Mouse (Mus musculus): ENCODE measurements around the gene Bnip1. TPM values are rescaled to one million over a fixed set of nuclear protein-coding genes. Genes with fewer than 3 reads are reported as not detected.

Bnip1 gene
- polyA plus RNA-seq, 1 experiment from 2014 or later = 50.7 TPM

DNA sequence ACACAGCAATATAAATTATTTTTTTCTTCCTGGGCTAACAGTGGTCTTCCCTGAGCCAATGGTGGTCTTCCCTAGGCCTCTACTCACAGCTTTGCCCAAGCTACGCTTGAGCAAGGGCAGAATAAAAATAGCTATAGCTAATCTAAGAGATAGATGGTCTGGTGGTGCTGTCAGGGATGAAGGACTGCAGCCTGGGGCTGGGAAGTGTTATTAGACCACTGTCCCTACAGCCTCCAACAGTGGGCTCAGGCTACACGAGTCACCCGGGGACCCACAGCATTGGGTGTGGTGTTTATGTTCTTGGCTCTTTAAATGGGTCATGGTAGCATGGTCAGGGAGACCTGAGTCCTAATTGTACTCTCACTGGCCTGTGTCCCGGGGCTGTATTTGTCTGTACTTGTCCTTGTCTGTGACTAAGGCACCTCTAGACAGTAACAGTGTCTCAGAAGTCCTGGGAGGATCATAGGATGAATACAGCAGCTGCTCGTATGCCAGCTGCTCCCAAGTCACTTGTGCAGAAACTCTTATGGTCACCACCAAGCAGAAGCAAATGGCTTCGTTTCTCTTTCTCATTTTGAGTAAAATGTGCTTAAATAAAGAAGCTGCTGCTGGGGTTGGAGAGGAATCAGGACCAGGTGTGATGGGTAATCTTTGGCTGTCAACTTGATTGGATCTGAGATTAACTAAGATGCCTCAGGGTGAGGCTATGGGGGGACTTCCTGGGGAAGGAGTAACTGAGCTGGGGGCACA is 16.7 kb downstream of the Bnip1 start:
- H3K9ac ChIP-seq = no peak overlapping the region
- 62% methylated on average over 6 of the region's 6 CpGs for WGBS
- no peak overlapping the region for H3K27ac ChIP-seq
- H3K36me3 ChIP-seq = peaks cover 9% of the 10 kb centered on the region
- H3K9me3 ChIP-seq = no peaks in the 10 kb centered on the region
- ATAC-seq (ENCODE audit: insufficient number of reproducible peaks, low FRiP score, low TSS enrichment, low read depth) = no peak
- no peak overlapping the region for H3K4me3 ChIP-seq
- no peak overlapping the region for H3K4me2 ChIP-seq
- H3K27me3 ChIP-seq = no peaks in the 10 kb centered on the region
- H3K4me1 ChIP-seq = no peaks in the 10 kb centered on the region

DNA sequence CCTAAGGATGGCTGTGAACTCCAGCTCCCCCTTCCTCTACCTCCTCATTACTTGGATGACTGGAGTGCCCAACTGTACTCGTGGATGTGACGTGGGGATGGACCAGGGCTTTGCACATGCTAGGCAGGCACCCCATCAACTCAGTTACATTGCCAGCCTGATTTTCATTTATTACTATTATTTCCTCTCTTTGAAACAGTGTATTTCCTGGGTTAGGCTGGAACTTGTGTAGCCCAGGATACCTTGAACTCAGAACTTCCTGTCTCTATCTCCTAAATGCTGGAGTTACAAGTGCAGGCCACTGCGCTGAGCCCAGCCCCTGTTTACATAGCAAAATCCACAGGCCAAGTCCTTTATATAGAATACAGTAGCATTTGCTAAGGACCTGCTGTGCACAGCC is 22.0 kb downstream of the Bnip1 start:
- Histone ChIP-seq H3K4me3 (no peak overlapping the region), H3K27me3 (no peaks in the 10 kb centered on the region), H3K9ac (no peak overlapping the region), H3K27ac (no peak overlapping the region), H3K4me2 (no peak overlapping the region), H3K9me3 (no peaks in the 10 kb centered on the region), H3K4me1 (no peaks in the 10 kb centered on the region), H3K36me3 (no peaks in the 10 kb centered on the region)
- ATAC-seq (ENCODE audit: insufficient number of reproducible peaks, low FRiP score, low TSS enrichment, low read depth) = no peak
- WGBS = 86% methylated on average over 3 of the region's 3 CpGs

DNA sequence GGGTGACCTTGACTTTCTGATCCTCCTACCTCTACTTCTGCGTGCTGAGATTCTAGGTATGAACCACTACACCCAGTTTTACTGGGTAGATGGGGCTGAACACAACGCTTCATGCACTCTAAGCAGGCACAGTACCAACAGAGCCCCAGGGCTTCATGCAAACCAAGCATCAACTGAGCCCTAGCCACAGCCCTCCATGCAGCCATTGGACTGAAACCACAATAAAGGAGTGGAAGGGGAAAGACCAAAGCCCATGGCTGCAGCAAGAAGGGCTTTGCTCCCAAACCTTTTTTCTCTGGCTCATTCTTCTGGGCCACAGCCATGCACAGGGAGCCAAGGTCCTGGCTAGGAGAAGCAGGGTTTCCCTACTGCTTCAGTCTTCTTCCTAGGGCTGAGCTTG is 31.7 kb downstream of the Bnip1 start:
- peaks cover 4% of the 10 kb centered on the region for H3K27me3 ChIP-seq
- H3K9me3 ChIP-seq = no peaks in the 10 kb centered on the region
- ATAC-seq (ENCODE audit: insufficient number of reproducible peaks, low FRiP score, low TSS enrichment, low read depth) = no peak
- H3K9ac ChIP-seq = no peak overlapping the region
- no peak overlapping the region for H3K27ac ChIP-seq
- no peaks in the 10 kb centered on the region for H3K36me3 ChIP-seq
- 70% methylated on average over 2 of the region's 2 CpGs for WGBS
- H3K4me3 ChIP-seq = no peak overlapping the region
- H3K4me2 ChIP-seq = no peak overlapping the region
- no peaks in the 10 kb centered on the region for H3K4me1 ChIP-seq

DNA sequence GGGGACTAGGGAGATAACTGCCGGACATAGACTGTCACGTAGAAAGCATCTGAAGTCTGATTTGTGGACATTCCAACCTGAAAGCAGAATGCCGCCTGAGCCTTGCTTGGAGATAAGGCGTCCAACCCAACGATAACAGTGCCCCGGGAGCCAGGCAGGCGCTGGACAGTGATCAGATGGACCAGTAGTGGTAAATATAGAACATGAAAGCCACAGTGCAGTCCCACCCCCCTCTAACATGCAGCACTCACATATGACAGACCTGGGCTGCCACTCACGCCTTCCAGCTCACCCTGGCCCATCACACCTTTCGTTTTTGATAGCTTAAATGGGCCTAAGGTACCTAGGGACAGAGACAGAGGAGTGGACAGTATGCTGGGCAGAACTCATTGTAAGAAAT is 32.6 kb downstream of the Bnip1 start:
- H3K36me3 ChIP-seq = no peaks in the 10 kb centered on the region
- H3K9ac ChIP-seq = no peak overlapping the region
- no peak overlapping the region for H3K4me2 ChIP-seq
- no peak for ATAC-seq (ENCODE audit: insufficient number of reproducible peaks, low FRiP score, low TSS enrichment, low read depth)
- no peak overlapping the region for H3K27ac ChIP-seq
- H3K9me3 ChIP-seq = no peaks in the 10 kb centered on the region
- peaks cover 9% of the 10 kb centered on the region for H3K27me3 ChIP-seq
- H3K4me1 ChIP-seq = no peaks in the 10 kb centered on the region
- 80% methylated on average over 9 of the region's 9 CpGs for WGBS
- no peak overlapping the region for H3K4me3 ChIP-seq

DNA sequence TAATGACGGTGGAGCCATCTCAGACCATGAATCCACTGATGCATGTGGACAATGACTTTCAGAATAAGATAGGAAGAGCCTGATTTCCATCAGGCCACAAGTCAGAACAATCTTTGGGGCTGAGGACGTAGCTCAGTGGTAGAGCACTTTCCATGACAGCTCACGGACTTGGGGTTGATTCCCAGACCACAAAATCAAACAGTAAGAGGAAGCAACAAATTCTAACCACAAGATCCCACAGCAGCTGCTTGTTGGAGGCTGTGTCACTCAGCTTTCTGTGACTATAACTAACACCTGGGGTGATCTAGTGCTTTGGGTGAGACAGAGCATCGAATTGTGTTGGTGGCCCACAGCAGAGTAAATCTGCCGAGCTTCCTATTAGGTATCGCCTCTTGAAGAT is 35.9 kb downstream of the Bnip1 start:
- 78% methylated on average over 6 of the region's 6 CpGs for WGBS
- Histone ChIP-seq H3K27ac (no peak overlapping the region), H3K36me3 (no peaks in the 10 kb centered on the region), H3K4me3 (no peak overlapping the region), H3K9me3 (no peaks in the 10 kb centered on the region), H3K9ac (no peak overlapping the region), H3K4me2 (no peak overlapping the region), H3K27me3 (peaks cover 9% of the 10 kb centered on the region; the same call in 1 of the 2 replicates), H3K4me1 (no peaks in the 10 kb centered on the region)
- no peak for ATAC-seq (ENCODE audit: insufficient number of reproducible peaks, low FRiP score, low TSS enrichment, low read depth)

DNA sequence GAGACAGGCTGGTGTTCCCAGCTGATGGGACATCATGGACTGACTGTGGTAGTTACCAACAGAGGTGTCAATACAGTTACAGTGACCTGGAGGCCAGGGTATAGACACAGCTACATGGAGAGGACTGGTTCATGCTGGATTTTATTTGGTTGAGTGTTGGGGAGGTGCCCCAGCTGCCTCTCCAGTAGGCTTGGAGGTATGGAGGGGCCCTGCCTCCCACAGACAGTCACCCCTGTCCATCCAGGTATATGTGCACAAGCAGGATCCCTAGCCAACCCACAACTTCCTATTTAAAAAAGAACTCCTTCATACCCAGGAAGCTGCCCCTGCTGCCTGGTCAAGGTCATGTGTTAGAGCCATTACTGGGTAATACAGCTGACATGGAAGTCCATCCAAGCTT is 36.9 kb downstream of the Bnip1 start:
- no peak overlapping the region for H3K4me2 ChIP-seq
- no peak overlapping the region for H3K4me3 ChIP-seq
- no peak overlapping the region for H3K27ac ChIP-seq
- no peaks in the 10 kb centered on the region for H3K9me3 ChIP-seq
- H3K4me1 ChIP-seq = no peaks in the 10 kb centered on the region
- H3K27me3 ChIP-seq = peaks cover 9% of the 10 kb centered on the region; the same call in 1 of the 2 replicates
- ATAC-seq (ENCODE audit: insufficient number of reproducible peaks, low FRiP score, low TSS enrichment, low read depth) = no peak
- H3K9ac ChIP-seq = no peak overlapping the region
- no peaks in the 10 kb centered on the region for H3K36me3 ChIP-seq

DNA sequence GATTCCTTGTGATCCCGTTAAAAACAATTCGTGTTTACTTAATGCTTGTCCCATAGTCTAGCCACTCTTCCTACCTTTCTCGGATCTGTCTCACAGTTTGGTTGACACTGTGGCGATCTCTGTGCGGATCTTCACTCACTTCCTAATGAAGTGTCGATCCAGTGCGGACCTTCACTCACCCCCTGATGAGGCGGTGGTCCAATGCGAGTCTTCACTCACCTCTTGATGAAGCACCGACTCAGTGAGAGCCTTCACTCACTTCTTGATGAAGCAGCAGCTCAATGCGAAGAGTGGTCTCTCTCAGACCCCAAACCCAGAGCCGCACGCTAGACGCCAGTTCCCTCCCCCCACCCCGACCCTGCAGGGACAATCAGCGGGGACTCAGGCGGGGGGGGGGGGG is 45.3 kb downstream of the Bnip1 start:
- no peaks in the 10 kb centered on the region for H3K9me3 ChIP-seq
- WGBS = 71% methylated on average over 15 of the region's 17 CpGs
- peaks cover 33% of the 10 kb centered on the region for H3K27me3 ChIP-seq
- no peak overlapping the region for H3K27ac ChIP-seq
- no peaks in the 10 kb centered on the region for H3K36me3 ChIP-seq
- no peak for ATAC-seq (ENCODE audit: insufficient number of reproducible peaks, low FRiP score, low TSS enrichment, low read depth)
- H3K9ac ChIP-seq = no peak overlapping the region
- no peak overlapping the region for H3K4me2 ChIP-seq
- no peaks in the 10 kb centered on the region for H3K4me1 ChIP-seq
- no peak overlapping the region for H3K4me3 ChIP-seq

DNA sequence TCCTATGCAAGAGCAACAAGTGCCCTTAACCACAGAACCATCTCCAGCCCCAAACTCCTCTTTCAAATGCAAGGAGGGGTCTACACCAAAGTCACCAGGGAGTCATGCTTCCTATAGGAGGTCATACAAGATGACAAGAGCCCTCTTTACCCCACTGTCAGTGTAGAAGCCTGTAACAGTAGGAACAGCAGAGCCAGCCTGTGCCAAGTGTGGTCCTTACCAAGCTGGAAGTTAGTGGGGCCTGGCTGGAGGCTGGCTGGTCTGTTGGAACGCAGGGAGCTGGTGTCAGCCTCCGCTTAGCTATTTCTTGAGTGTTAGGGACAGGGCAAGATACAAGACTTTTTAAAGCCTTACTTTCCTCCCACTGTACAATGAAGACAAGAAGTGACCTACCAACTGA is 52.9 kb downstream of the Bnip1 start:
- Histone ChIP-seq H3K9ac (no peak overlapping the region), H3K27me3 (peaks cover 75% of the 10 kb centered on the region), H3K27ac (no peak overlapping the region), H3K9me3 (no peaks in the 10 kb centered on the region), H3K4me3 (no peak overlapping the region), H3K4me2 (no peak overlapping the region), H3K36me3 (no peaks in the 10 kb centered on the region), H3K4me1 (peaks cover 4% of the 10 kb centered on the region)
- no peak for ATAC-seq (ENCODE audit: insufficient number of reproducible peaks, low FRiP score, low TSS enrichment, low read depth)
- 72% methylated on average over 2 of the region's 2 CpGs for WGBS

DNA sequence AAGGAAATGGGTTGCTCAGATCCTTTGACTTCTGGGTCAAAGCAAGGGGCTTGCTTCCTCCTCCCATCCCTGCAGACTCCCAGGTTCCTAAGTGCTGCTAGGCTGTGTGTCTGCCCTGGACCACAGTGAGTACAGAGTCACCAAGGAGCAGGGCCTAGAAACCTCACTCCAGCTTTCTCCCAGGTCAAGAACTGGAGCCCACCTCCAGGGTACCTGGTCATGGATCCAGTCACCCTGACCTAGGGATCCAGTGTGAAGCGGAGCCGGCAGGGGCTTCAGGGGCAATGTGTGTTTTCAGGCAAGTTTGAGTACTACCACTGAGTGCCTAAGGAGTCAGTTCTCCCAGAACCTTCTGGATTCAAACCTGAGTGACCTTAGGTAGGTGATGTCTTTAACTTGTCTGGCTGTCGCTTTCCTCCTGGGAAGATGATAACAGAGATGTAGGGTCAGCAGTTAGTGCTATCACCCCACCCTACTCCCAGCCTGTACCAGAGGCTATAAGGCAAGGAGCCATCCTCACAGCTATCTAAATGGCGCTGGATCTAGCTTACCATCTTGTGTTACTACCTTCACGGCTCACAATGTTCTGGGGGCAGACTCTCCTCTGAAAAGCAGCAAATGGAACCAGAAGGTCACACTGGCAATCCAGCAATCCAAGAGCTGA is 53.6 kb downstream of the Bnip1 start:
- peaks cover 75% of the 10 kb centered on the region for H3K27me3 ChIP-seq
- ATAC-seq (ENCODE audit: insufficient number of reproducible peaks, low FRiP score, low TSS enrichment, low read depth) = no peak
- H3K9me3 ChIP-seq = no peaks in the 10 kb centered on the region
- H3K4me3 ChIP-seq = no peak overlapping the region
- no peak overlapping the region for H3K4me2 ChIP-seq
- H3K9ac ChIP-seq = no peak overlapping the region
- 62% methylated on average over 5 of the region's 5 CpGs for WGBS
- no peak overlapping the region for H3K27ac ChIP-seq
- H3K4me1 ChIP-seq = peaks cover 10% of the 10 kb centered on the region
- H3K36me3 ChIP-seq = no peaks in the 10 kb centered on the region

DNA sequence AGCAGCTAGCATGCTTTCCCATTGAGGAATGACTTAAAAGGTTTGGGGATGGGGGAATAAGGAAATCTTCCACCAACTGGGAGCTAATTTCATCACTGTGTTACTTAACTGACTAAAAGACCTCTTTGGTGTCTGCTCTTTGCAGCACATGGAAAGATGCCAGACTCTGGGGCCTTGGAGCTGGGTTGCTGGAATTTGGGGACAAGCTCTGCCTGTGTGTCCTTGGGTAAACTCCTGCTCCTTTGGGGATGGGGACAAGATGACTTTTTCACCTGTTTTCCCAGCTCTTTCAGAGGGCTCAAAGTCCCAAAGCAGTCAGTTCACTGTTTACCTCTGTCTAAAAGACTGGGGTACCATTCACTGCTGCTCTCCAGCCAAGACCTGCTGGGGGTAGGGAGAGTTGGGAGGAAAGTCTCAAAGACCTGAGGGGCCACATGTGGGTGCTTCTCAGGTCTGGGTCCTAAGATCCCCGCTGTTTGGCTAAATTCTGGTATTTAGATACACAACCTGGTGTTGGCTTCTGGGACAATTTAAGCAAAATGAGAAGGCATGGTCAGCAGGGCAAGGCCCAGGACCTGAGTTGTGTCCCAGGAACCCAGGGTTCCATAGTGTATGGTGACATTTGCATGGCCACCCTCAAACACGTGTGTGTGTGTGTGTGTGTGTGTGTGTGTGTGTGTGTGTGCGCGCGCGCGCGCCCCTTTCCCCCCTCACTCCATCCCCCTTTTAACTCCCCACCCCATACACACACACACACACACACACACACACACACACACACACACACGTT is 54.3 kb downstream of the Bnip1 start:
- H3K4me1 ChIP-seq = peaks cover 12% of the 10 kb centered on the region
- H3K27ac ChIP-seq = no peak overlapping the region
- H3K36me3 ChIP-seq = no peaks in the 10 kb centered on the region
- H3K9ac ChIP-seq = no peak overlapping the region
- no peak overlapping the region for H3K4me3 ChIP-seq
- peaks cover 76% of the 10 kb centered on the region for H3K27me3 ChIP-seq
- no peak overlapping the region for H3K4me2 ChIP-seq
- no peak for ATAC-seq (ENCODE audit: insufficient number of reproducible peaks, low FRiP score, low TSS enrichment, low read depth)
- WGBS = 18% methylated on average over 3 of the region's 9 CpGs
- no peaks in the 10 kb centered on the region for H3K9me3 ChIP-seq

DNA sequence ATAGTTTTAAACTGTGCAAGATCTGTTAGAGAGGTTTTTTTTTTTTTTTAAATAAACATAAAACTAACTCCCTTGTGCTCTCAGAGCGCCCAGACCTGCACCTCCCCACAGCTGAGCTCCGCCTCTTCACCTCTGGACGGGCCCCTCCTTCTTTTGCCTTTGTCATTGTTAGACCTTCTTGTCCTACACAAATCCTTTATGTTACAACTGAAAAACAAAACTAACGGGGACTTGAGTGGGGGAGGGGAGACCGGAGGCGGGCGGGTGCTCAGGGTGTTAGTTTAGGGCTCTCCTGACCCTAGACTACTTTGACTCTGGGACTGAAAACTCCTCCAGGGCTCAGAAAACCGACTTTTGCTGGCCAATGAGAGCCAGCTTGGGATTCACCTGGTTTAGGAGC is 55.1 kb downstream of the Bnip1 start:
- H3K4me1 ChIP-seq = peaks cover 13% of the 10 kb centered on the region
- H3K9ac ChIP-seq = no peak overlapping the region
- no peak overlapping the region for H3K27ac ChIP-seq
- H3K9me3 ChIP-seq = no peaks in the 10 kb centered on the region
- H3K4me2 ChIP-seq = no peak overlapping the region
- WGBS = 13% methylated on average over 8 of the region's 8 CpGs
- no peaks in the 10 kb centered on the region for H3K36me3 ChIP-seq
- H3K27me3 ChIP-seq = peaks cover 80% of the 10 kb centered on the region
- no peak overlapping the region for H3K4me3 ChIP-seq
- ATAC-seq (ENCODE audit: insufficient number of reproducible peaks, low FRiP score, low TSS enrichment, low read depth) = no peak

DNA sequence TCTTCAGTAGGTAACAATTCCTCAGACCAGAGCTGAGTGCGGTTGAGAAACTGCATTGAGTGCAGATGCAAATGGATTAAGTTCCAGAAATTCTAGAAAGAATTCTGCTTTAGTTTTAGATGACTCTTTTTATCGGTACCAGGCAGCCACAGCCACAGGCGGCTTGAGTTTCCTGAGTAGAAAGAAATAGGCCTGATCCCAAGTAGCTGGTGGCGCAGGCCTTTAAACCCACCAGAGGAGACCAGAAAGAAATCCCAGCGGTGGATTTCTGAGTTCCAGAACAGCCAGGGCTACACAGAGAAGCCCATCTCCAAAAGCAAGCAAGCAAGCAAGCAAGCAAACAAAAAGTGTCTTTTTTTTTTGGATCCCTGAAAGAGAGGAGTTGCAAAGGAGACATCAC is 55.5 kb downstream of the Bnip1 start:
- WGBS = 20% methylated on average over 5 of the region's 5 CpGs
- no peaks in the 10 kb centered on the region for H3K36me3 ChIP-seq
- H3K4me2 ChIP-seq = no peak overlapping the region
- peaks cover 84% of the 10 kb centered on the region for H3K27me3 ChIP-seq
- no peak overlapping the region for H3K27ac ChIP-seq
- peaks cover 17% of the 10 kb centered on the region for H3K4me1 ChIP-seq
- H3K4me3 ChIP-seq = no peak overlapping the region
- ATAC-seq (ENCODE audit: insufficient number of reproducible peaks, low FRiP score, low TSS enrichment, low read depth) = no peak
- no peaks in the 10 kb centered on the region for H3K9me3 ChIP-seq
- no peak overlapping the region for H3K9ac ChIP-seq

All from limb, embryonic 15.5 days (tissue).